Mouse (Mus musculus): Measurements from ENCODE around the gene Ankrd40.

Ankrd40 gene

DNA sequence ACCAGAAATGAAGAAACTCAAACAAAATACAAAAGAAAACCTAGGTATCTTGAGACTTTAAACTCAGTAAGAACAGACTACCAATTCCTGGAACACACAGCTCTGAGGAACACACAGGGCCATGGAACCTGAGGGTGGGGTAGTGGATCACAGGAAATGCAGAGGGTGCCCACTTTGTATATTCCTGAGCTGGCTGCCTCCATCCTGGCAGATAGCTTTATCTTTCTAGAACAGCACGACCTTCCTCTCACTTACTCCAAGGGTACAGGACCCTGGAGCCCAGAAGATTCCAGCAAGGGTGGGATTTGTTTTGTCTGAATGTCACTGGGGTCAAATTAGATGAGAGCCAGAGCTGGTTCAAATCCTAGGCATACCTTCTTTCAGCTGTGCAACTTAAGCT, 22.5 kb downstream of the Ankrd40 start:
- in situ Hi-C loops (cut with MboI, MseI), result no loop called here

DNA sequence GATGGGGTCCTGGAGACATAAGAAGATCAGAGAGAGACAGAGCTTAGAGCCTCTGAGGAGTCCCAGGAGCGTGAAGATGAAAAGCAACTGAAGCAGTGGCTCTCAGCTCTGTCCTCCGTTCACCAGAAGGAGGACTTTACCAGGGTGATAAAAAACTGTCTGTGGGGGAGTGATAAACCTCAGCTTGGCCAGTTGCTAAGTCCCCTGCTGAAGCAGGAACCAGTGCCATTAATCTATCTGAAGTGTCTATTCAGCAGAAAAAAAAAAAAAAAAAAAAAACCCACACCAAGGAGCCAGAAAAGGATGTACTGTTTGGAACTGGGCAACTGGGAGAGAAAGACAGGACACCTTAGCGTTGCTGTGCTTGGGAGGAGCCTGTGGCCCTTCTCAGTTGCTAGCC, 23.3 kb downstream of the Ankrd40 start:
- in situ Hi-C loops (cut with MboI, MseI), result no loop called here

DNA sequence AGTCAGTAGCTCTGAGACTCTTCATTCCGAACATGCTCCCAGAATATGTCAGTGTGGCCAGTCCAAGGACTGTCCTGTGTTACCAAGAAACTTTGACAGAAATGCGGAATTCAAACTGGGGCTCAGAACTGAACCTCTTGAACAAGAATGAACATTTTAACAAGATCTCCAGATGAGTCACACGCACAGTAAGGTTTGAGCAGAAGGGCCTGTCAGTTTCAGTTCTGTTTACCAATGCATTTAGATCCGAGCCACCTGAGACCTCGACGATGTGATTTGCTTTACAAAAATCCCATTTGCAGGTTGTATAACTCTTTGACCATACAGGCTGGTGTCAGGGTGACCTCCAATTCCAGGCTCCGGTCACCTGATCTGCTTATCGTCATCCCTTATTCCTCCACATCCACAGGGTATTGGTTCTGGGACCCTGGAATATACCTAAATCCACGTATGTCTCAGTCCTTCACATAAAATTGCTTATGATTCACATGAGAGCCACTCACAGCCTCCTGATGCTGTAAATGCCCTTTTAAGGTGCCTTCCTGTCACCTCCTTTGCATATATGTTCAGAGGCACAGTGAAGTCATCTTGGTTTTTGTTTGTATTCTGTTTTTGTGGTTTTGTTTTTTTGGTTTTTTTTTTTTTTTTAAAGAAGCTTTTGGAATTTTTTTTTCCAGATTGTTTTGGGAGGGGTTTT, 27.9 kb downstream of the Ankrd40 start:
- in situ Hi-C loops (cut with MboI, MseI), result no loop called here

DNA sequence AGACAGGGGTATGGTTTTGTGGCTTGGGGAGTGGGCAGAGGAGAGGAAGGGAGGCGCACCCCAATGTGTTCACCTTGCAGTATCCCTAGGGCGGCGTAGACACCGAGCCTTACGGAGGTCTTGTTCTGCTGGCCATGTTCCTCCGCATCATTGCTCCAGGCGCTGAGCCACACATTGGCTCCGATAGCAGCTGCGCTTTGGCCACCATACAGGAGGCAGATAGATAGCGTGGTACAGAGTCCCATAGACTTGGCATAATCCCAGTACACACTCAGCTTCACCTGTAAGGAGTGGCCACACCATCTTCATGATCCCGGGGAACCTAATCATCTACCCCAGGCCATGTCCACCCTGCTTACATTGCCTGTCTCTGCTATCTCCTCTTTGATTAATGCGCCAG, 31.4 kb downstream of the Ankrd40 start:
- in situ Hi-C loops (cut with MboI, MseI), result no loop called here

DNA sequence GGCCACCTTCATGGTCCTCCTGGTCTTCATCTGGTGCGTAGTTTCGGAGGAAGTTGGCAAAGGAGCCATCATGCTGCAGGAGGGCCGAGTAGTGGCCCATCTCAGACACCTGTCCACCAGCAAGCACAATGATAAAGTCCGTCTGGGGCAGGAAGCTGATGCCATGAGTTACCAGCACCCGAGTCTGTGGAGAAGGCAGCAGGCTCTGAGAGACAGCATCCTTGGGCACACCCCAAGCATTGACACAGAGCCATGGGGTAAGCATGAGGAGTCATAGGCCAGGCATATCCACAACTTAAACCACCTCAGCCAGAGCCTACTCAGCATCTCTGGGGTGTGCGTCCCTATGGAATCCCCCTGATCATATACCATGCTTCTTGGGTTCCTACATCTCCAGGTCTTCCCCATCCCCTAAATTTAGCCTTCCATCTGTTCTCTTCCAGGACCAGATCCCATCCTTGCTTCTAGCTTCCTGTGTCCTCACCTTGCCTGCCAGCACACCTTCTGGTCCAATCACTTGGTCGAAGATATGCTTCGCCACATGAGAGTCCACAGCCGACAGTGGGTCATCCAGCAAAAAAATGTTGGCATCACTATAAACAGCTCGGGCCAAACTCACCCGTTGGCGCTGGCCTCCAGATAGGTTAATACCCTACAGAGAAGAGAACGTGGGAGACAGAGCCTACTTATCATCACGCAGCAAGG, 33.5 kb downstream of the Ankrd40 start:
- in situ Hi-C loops (cut with MboI, MseI), result no loop called here

DNA sequence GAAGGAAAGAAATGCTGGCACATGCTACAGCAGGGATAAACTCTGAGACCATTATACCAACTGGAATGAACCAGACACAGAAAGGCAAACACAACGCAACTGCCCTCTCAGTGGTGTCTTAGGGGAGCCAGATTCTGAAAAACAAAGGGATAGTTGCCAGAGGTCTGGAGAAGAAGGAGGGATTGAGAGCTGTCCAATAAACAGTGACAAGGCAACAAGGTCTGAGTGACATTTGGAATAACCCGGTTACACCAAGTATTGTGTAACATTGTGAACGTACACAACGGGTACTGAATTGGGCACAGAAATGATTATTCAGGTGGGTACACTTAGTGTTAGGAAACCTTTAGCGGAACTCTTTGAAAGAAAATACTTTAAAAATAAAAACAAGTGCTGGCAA, 34.3 kb downstream of the Ankrd40 start:
- in situ Hi-C loops (cut with MboI, MseI), result no loop called here

DNA sequence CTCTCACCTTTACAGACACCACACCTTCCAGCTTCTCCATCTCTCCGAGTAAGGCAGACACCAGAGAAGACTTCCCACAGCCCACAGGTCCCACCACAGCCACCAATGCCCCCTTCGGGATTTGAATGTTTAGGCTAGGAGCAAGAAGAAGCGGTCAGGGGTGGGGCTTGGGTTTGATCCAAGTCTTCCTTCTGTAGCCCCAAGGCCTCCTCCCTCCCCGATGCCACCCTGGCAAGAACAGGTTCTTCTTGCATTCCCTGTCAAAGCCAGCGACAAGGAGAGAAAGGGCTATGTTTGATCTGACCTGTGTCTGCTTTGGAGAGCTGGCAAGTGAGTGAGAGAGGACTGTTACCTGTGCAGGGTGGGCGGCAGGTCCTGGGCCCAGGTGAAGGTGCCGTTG, 35.9 kb downstream of the Ankrd40 start:
- in situ Hi-C loops (cut with MboI, MseI), result no loop called here

DNA sequence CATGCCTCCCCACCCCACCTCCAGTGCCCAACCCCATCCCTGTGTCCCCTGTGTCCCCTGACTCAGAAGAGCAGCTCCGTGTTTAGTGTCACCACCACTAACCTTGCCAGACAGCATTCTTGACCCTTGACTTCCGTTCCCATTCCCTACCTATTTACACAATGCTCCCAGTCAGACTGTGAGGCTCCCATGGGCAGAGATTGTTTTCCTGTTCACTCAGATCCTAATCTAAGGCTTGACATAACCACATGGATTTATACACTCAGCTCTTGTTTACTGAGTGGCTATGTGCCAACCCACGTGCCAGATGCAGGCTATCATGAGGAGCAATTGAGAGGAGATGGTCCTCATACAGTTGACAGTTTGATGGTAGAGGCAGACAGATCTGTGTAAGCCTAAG, 37.5 kb downstream of the Ankrd40 start:
- in situ Hi-C loops (cut with MboI, MseI), result no loop called here

DNA sequence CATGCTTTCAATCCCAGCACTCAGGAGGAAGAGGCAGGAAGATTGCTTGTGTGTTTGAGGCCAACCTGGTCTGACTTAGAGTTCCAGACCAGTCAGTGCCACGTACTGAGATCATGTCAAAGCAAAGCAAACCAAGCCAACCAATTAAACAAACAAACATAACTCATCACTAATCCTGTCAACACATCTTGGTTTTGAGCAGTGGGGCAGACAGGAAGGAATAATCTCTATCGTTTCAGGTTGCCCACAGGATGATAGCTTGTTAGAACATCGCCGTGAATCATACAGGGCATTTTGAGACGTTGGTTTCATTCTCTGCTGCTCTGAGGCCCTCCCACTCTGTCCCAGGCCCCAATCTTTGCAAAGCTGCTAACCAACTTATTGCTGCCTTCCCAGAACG, 42.2 kb downstream of the Ankrd40 start:
- in situ Hi-C loops (cut with MboI, MseI), result loop anchor here in 1 of 2 experiments (10.0 kb wide), 1 partner anchor 375 kb away; the partner anchor contains the start of gene Spag9

DNA sequence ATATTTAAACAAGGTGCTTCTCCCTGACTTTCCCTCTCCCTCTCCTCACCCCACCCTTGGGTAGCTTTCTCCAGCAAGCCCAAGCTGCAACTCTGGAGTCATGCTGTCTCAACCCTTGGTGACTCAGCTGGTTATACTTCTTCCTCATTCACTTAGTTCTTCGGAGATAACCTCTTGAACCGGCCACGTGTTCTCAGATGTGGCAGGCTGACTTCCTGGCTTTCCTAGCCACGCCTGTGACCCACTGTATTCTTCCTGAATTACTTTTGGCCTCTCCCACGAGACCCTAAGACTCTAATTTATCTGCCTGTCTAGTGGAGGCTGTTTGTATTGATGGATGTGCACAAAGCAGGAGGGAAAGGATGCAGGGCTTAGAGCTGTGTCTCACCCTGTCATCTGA, 43.0 kb downstream of the Ankrd40 start:
- in situ Hi-C loops (cut with MboI, MseI), result loop anchor here in 1 of 2 experiments (10.0 kb wide), 1 partner anchor 376 kb away; the partner anchor contains the start of gene Spag9

DNA sequence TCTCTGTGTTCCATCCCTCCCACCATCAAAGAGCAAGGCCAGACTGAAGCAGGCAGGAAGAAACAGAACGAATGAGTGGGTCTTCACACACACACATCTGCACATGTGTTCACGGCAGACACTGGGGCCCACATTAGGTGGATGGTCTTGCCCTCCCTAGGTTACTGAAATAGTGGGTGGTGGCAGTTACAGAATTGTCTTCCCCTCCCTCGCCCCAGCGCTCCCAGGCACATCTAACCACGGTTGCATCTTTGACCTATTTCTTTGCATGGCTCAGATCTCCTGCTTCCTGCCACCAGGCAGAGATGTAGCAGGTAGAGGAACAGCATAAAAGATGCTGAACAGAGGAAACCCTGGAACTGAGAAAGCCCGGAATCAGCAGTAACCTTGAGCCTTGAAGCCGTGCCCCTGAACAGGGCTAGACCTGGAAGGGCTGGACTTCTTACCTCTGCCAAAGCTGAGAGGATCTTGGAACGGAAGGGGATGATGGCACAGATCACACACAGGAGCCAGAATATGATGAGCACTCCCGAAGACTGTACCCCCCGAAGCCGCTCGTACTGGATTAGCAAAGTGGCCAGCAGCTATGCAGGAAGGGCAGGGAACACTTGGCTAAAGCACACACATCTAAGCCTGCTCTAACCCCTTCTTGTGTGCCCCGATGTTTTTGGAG, 46.6 kb downstream of the Ankrd40 start:
- in situ Hi-C loops (cut with MboI, MseI), result loop anchor here in 1 of 2 experiments (10.0 kb wide), 1 partner anchor 380 kb away; the partner anchor contains the start of gene Spag9

DNA sequence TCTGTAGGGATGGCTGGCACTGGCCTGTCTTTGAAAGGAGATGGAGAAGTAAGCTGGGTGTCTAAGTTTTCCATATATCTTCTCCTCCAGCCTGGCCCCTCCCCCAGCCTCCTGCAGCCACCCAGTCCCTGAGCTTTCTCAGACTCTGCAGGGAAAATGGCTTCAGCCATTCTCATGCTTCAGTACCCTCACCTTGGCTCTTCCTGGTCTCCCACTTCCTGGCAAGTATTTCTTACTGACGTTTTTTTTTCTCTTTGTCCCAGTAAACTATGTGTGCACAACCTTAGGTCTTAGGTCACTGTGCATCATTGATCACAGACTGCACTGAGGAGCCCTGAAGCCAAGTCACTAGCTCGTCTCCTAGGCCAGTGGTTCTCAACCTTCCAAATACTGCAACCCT, 51.3 kb downstream of the Ankrd40 start:
- in situ Hi-C loops (cut with MboI, MseI), result loop anchor here in 1 of 2 experiments (10.0 kb wide), 1 partner anchor 384 kb away; the partner anchor contains the start of gene Spag9

DNA sequence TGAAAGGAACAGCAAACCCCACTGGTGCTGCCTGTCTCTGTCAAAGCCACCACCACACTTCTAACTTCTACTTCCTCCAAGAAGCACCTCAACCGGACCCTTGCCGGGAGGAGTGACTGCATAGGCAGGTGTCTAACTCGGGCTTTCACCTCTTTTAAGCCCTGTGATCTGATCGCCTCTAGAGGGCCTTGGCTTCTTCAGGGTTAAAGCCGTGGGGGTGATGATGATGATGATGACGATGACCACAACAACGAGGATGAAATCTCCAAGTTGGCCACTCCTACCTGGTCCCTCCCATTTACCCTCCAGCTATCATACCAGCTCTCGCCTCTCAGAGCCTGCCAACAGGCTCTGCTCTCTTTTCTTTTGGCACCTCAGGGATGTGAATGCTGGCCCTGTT, 51.9 kb downstream of the Ankrd40 start:
- in situ Hi-C loops (cut with MboI, MseI), result loop anchor here in 1 of 2 experiments (10.0 kb wide), 1 partner anchor 385 kb away; the partner anchor contains the start of gene Spag9

DNA sequence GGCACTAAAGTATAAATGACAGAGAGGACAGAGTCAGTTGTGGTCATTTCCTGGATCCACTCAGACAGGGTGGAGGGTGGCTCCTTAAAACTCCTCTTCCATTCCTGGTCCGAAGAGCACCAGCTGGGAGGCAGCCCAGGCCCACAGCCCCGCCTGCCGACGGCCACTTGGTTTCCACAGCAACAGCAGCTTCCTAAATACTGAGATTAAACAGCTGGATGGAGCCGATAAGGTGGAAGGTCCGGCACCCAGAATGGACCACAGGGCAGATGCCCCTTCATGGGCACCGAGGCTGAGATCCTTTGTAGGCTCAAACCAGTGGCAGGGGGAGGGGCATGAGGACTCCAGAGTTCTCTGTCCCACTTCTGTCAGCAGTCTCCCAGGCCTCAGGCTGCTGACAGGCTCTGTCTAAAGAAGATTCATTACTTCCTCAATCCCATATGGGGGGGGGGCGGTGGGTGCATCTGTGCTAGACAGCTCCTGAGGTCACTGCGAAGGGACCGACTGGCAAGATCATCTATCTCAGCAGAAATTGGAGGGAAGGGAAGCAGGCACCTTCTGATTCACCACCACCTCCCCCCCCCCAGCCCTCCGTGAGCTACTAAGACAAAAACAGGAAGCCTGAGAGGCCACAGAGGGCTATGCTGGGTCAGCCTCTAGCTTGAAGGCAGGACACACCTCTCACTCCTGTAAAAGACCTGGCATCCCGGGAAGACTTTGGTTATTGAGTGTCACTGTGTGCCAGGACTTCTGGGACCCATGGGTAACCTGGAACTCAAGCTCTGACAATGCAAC, 58.4 kb downstream of the Ankrd40 start:
- in situ Hi-C loops (cut with MboI, MseI), result no loop called here

DNA sequence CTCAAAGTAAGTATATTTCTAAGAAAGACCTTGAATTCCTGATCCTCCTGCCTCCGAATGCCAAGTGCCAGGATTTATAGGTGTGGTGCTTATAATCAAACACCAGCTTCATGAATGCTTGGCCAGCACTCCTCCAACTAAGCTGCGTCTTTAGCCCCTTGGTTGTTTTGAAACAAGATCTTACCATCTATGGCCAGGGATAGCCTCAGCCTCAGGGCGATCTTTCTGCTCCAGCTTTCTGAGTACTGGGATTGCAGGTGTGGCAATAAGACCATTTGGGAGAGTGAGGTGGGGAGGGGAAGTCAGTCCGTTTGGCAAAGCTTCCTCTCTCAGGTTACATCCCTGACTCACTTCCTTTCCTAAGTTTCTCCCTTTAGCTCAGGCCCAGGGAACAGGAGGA, 60.0 kb downstream of the Ankrd40 start:
- in situ Hi-C loops (cut with MboI, MseI), result no loop called here

DNA sequence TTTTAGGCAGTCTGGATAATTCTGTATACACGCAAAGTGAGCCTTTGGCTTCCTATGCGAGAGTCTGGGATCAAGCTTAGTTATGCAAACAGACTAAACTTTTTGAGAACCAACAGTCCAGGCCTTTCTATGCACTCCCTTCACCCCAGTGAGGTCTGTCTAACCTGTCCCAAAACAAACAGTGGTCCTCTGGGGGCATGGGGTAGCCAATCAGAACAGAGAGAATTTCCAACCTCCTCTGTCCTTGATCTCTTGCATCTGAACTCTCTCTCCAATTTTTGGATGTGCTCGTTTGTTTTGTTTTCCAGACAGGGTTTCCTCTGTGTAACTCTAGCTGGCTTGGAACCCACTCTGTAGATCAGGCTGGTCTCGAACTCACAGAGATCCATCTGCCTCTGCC, 61.2 kb downstream of the Ankrd40 start:
- in situ Hi-C loops (cut with MboI, MseI), result no loop called here

DNA sequence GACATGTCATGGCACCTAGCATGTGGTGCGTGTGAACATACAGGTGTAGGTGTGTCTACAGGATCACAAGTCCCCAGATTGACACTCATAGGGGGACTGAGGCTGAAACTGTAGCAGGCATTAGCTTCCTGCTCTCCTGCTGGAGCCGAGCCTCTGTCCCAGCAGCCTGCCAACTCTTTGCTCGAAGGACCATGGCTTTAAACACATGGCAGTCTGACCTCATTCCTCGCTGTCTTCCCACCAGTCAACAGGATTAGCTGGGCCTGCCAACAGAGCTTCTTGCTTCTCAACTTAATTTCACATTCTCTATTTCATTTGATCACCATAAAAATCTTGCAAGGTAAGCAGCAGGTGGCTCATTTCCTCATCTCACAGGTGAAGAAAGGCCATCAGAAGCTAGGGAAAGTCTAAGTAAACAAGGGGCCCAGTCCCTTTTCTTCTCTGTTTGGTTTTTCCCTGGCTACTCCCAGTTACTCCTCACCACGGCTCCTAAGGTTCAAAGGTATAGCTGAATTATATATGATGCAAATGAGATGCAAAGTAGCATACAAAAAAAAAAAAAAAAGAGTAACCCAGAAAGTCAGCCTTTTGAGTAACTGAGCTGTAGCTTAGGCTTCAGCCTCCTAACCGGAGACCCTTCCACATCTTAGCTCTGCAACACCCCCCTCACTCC, 62.1 kb downstream of the Ankrd40 start:
- in situ Hi-C loops (cut with MboI, MseI), result loop anchor here in 1 of 2 experiments (5.0 kb wide), 1 partner anchor 43 kb away; no protein-coding TSS in a partner anchor

DNA sequence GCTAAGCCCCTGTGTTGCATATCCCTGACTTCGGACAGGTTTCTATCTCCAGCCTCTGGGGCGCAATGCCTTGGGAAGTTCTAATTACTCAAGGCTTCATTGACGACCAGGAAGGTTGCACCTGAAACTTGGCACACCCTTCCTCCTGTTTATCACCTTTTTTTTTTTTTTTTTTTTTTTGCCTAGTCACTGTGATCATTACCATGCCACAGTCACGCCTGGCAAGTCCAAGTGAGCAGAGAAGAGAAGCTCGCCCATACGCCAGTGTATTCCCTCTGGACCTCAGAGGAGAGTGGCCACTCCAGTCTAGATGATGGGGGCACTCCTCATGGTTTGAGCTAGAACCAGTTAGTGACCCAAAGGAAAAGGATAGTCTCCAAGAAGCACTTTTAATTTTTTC, 63.0 kb downstream of the Ankrd40 start:
- in situ Hi-C loops (cut with MboI, MseI), result loop anchor here in 1 of 2 experiments (5.0 kb wide), 1 partner anchor 44 kb away; no protein-coding TSS in a partner anchor

Data from T-helper 17 cell (primary cell).